Mouse (Mus musculus) limb, embryonic 13.5 days (tissue): ENCODE measurements around the gene Pdlim1. TPM values are rescaled to one million over a fixed set of nuclear protein-coding genes. Genes with fewer than 3 reads are reported as not detected.
"Not testable (repeated sequence)": the region's sequence is repeated elsewhere in the genome, so short reads cannot be mapped to it uniquely, and the experiment has no call there.

Experiments
- ATAC-seq: fragments of 200-750 bp; cut with Nextera tagmentation; 2 replicates; pipeline ENCODE4 v1.8.0; 2017; ENCODE audit warnings: low read depth, moderate number of reproducible peaks, moderate TSS enrichment; ENCODE audit not compliant: low FRiP score
- H3K27ac ChIP-seq: fragments of 300-500 bp; sonication (generic); 2 replicates; pipeline ENCODE4 v1.5.1; 2015; ENCODE audit warnings: inconsistent platforms, mild to moderate bottlenecking, moderate library complexity
- H3K27me3 ChIP-seq: fragments of 300-500 bp; sonication (generic); 2 replicates; pipeline ENCODE4 v1.6.1; 2015; ENCODE audit warnings: mild to moderate bottlenecking, inconsistent platforms
- H3K36me3 ChIP-seq: fragments of 300-500 bp; sonication (generic); 2 replicates; pipeline ENCODE4 v1.6.1; 2015; ENCODE audit warnings: inconsistent platforms, mild to moderate bottlenecking, moderate library complexity
- H3K4me1 ChIP-seq: fragments of 300-500 bp; sonication (generic); 2 replicates; pipeline ENCODE4 v1.6.1; 2015; ENCODE audit warnings: inconsistent platforms
- H3K4me2 ChIP-seq: fragments of 300-500 bp; sonication (generic); replicated peaks from 2 replicates; pipeline ENCODE4 v1.6.1; 2015; ENCODE audit warnings: inconsistent platforms, mild to moderate bottlenecking, moderate library complexity
- H3K4me3 ChIP-seq: fragments of 300-500 bp; sonication (generic); 2 replicates; pipeline ENCODE4 v1.5.1; 2015; ENCODE audit warnings: moderate library complexity, mild to moderate bottlenecking, inconsistent platforms
- H3K9ac ChIP-seq: fragments of 300-500 bp; sonication (generic); 2 replicates; pipeline ENCODE4 v1.6.1; 2015; ENCODE audit warnings: mild to moderate bottlenecking, inconsistent platforms
- H3K9me3 ChIP-seq: fragments of 300-500 bp; sonication (generic); 2 replicates; pipeline ENCODE4 v1.6.1; 2016; ENCODE audit warnings: inconsistent platforms
- WGBS: fragments of 180-500 bp; shearing (Covaris S2); methylation state at CpG from one replicate; pipeline ENCODE4 v1.1.7; 2015; 5-methylcytosine and 5-hydroxymethylcytosine counted together
- polyA plus RNA-seq: library from polyadenylated mRNA; unstranded; fragments of >200 nt; fragmentation: Nextera tagmentation; extraction: Ambion mirVana; gene quantifications from 2 replicates; pipeline ENCODE4 v1.2.1, GENCODE M21; 2015

The Pdlim1 gene
- polyA plus RNA-seq, 1 experiment from 2014 or later = 125 TPM

DNA sequence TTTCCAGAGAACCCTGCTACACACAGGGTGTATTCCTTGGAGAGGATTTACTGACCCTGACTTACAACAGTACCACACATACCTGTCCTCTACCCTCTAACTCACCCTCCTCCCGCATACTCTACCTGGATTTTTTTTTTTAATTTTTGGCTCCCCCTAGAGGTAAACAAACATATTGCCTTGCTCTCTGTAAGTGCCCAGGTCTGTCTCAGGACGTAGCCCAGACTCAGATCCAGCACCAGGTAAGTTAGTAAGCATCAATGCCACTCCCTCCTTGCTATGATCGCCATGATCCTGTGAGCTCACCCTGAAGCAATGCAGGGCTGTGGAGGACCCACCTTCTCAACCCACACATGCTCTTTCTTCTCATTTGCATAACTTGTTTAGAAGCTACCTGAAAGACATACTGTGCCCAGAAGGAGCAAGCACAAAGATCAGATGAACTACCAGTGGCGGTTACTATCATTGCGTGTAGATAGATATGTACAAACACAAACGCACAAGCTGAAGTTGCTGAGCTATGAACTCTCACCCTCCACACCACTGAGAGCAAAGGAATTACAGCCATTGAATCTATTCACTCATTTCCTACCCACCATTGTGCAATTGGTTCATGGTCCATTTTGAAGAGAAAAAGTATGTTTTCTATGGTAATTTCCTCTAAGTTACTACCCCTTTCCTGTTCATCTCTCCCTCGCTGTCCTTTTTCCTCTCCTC, 39.7 kb downstream of the Pdlim1 start:
- H3K9me3 ChIP-seq = no peaks in the 10 kb centered on the region
- no peaks in the 10 kb centered on the region for H3K36me3 ChIP-seq
- no peaks in the 10 kb centered on the region for H3K27me3 ChIP-seq
- H3K4me2 ChIP-seq = no peak overlapping the region
- ATAC-seq = no peak
- WGBS = 76% methylated on average over 7 of the region's 7 CpGs
- H3K27ac ChIP-seq = no peak overlapping the region
- H3K4me1 ChIP-seq = no peaks in the 10 kb centered on the region
- no peak overlapping the region for H3K4me3 ChIP-seq
- no peak overlapping the region for H3K9ac ChIP-seq

DNA sequence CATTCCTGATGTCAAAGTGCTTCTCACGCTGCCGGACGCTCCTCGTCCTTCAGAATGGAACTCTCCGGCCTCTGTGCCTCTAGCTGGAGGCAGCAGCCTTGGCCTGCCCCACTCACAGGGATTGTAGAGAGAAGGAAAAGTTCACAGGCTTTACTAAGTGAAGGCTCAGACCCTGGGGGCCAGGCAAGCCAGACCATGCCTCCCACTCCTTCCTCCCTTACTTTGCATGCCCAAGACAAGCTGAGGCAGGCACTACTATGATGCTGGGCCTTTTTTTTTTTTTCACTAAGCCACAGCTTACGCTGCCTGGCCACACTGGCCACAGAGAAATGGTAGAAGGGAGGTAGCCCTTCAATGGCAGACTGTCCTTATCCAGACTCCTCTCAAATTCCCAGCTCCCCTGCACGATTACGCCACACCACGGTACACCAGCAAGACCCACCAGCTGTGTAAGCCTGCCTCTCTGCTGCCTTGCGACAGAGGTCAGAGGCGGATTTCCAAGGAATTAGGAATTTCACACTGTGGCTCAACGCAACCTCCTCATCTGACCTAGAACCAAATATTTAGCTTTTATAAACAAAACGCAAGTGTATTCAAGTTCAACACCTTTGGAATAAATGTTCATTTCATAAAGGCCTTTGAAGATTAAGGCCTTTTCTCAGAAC, 40.4 kb downstream of the Pdlim1 start:
- WGBS = 77% methylated on average over 13 of the region's 13 CpGs
- H3K27me3 ChIP-seq = no peaks in the 10 kb centered on the region
- H3K4me2 ChIP-seq = no peak overlapping the region
- no peaks in the 10 kb centered on the region for H3K4me1 ChIP-seq
- no peak for ATAC-seq
- H3K9me3 ChIP-seq = no peaks in the 10 kb centered on the region
- no peaks in the 10 kb centered on the region for H3K36me3 ChIP-seq
- H3K27ac ChIP-seq = no peak overlapping the region
- no peak overlapping the region for H3K9ac ChIP-seq
- no peak overlapping the region for H3K4me3 ChIP-seq

DNA sequence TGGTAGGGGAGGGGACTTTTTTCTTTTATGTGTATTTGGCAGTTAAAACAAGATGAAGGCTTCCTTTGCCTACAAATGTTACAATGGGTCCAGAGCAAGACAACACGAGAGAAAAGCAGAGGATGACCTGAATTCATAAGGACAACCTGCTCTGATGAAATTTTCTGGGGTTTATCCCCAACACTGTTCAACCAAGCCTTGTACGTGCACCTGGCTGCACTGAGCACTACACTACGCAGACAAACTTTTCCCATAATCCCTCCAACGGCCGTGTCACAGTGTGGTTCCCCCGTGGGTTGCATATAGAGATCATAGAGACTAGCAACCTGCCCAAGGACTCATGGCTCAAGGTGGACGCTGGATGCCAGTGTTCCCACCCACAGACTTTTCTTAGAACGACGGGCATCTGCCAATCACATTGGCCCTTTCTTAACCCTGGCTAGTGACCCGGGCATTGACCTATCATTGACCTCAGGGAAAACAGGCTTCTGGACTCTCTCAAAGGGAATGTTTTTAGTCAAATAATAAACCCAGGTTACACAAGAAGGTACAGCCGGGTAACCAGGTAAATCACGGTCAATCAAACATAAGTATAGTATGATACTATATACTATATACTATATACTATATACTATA, 45.0 kb downstream of the Pdlim1 start:
- no peak overlapping the region for H3K4me3 ChIP-seq
- H3K9ac ChIP-seq = no peak overlapping the region
- no peaks in the 10 kb centered on the region for H3K9me3 ChIP-seq
- H3K36me3 ChIP-seq = no peaks in the 10 kb centered on the region
- no peaks in the 10 kb centered on the region for H3K4me1 ChIP-seq
- no peaks in the 10 kb centered on the region for H3K27me3 ChIP-seq
- no peak overlapping the region for H3K4me2 ChIP-seq
- 85% methylated on average over 12 of the region's 12 CpGs for WGBS
- H3K27ac ChIP-seq = no peak overlapping the region
- ATAC-seq = no peak

DNA sequence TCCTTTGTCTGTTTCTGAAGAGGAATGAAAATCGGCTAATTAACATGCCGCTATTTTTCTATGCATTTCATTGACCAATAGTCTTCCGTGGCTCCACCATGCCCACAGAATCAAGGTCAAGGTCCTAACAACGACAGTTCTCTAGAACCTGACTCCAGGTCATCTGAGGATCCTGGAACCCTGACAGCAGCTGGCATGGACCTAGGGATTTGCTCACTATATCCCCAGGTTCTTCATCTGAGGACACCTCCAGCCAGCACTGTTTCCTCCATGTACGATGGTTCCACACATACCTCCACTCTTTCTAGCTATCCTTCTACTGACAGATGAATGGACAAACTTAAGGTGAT, 45.9 kb downstream of the Pdlim1 start:
- H3K27ac ChIP-seq = no peak overlapping the region
- 67% methylated on average over 5 of the region's 5 CpGs for WGBS
- no peak overlapping the region for H3K4me2 ChIP-seq
- H3K27me3 ChIP-seq = no peaks in the 10 kb centered on the region
- no peak overlapping the region for H3K4me3 ChIP-seq
- H3K9ac ChIP-seq = no peak overlapping the region
- H3K9me3 ChIP-seq = no peaks in the 10 kb centered on the region
- no peak for ATAC-seq
- H3K4me1 ChIP-seq = no peaks in the 10 kb centered on the region
- H3K36me3 ChIP-seq = no peaks in the 10 kb centered on the region

DNA sequence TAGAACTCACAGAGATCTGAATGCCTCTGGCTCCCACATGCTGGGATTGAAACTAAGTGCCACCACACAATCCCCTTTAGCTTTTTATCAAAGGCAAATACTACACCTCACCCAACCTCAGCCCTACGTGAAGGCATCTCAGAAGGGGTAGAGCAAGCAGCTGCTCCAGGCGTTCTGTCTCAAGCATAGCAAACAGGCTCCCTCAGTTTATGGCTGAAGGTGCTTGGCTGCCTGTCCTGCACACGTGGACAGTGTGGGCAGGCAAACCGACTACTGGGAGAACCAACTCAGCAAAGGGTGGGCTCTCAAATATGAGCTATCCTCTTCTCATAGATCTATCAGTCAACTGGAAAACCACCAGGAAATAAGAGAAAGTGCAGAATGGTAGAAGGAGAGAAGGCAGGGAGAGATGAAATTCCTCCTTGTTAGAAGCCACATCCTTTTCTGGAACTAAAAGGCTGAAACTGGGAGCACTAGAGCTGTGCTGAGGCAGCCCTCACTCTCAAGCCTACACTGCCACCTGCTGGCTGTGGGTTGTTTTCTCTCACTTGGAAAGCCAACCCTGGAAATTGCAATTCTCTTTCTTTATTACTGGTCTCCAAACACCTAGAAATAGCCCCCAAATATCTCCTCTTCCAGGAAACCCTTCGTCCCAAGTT, 46.4 kb downstream of the Pdlim1 start:
- WGBS = 69% methylated on average over 5 of the region's 5 CpGs

DNA sequence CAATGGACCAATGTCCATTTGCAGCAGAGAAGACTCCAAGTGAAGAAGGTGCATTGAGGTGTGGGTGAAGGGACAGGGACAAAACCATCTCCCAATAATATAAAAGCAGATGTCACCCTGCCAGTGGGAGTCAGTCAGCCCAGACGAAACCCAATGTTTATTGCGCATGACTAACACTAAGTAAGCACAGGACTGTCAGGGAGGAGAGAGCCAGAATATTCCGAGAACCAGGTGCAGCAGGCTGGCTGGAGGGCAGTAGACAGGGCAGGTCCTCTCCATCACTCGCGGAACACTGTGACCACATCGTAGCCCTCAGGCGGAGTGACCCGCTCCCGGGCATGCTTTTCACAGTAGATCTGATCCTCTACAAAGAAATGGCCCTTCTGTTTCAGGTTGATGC, 49.3 kb downstream of the Pdlim1 start:
- H3K27ac ChIP-seq, H3K36me3 ChIP-seq, H3K4me1 ChIP-seq, ATAC-seq, H3K4me2 ChIP-seq, H3K27me3 ChIP-seq, H3K9ac ChIP-seq, H3K9me3 ChIP-seq, H3K4me3 ChIP-seq: not testable (repeated sequence)
- 93% methylated on average over 9 of the region's 9 CpGs for WGBS

More for the DNA sequence above, 46.4 kb downstream of the Pdlim1 start:
- no peaks in the 10 kb centered on the region for H3K36me3 ChIP-seq
- no peak overlapping the region for H3K4me2 ChIP-seq
- H3K4me3 ChIP-seq = no peak overlapping the region
- no peaks in the 10 kb centered on the region for H3K27me3 ChIP-seq
- H3K9ac ChIP-seq = no peak overlapping the region
- H3K9me3 ChIP-seq = no peaks in the 10 kb centered on the region
- no peaks in the 10 kb centered on the region for H3K4me1 ChIP-seq
- no peak overlapping the region for H3K27ac ChIP-seq
- no peak for ATAC-seq

DNA sequence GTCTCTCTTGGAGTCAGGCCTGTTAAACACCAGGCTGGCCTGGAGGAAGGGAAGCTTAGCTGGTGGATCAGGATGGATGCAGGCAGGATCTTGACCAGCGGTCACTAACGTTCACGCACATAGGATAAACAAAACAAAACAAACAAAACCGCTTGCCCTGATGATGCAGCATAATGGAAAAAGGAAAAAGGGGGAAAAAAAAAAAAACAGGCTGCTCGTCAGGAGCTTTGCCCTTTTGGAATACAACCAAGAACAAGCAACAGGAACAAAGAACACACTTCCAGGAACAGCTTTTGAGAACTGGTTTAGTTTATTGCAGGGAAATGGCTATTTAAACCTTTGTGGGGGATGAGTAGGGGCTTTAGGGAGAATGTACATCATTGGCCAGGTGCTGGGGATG, 50.8 kb downstream of the Pdlim1 start:
- ATAC-seq = no peak
- H3K9me3 ChIP-seq = no peaks in the 10 kb centered on the region
- H3K27ac ChIP-seq = no peak overlapping the region
- no peaks in the 10 kb centered on the region for H3K36me3 ChIP-seq
- H3K4me3 ChIP-seq = no peak overlapping the region
- H3K4me2 ChIP-seq = no peak overlapping the region
- no peaks in the 10 kb centered on the region for H3K27me3 ChIP-seq
- WGBS = 77% methylated on average over 5 of the region's 5 CpGs
- H3K4me1 ChIP-seq = no peaks in the 10 kb centered on the region
- H3K9ac ChIP-seq = no peak overlapping the region

DNA sequence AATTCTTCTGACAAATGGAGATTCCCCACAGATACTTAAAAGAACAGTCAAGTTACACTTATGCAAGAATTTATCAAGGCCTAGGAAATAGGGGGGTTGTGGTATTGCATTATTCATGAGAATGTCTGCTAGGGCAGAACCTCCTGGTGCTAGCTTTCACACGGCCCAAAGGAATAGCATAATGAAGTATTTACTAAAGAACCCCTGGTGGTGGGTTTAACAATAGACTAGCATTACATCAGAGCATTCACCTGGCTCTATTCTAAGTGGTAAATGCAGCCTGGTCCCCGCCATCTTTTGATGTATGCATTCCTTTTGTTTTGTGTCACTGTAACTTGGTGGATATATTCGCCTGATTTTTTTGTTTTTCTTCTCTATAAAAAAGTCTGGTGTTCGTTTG, 68.7 kb downstream of the Pdlim1 start:
- WGBS = 73% methylated on average over 4 of the region's 4 CpGs
- H3K9me3 ChIP-seq, H3K27me3 ChIP-seq: not testable (repeated sequence)

DNA sequence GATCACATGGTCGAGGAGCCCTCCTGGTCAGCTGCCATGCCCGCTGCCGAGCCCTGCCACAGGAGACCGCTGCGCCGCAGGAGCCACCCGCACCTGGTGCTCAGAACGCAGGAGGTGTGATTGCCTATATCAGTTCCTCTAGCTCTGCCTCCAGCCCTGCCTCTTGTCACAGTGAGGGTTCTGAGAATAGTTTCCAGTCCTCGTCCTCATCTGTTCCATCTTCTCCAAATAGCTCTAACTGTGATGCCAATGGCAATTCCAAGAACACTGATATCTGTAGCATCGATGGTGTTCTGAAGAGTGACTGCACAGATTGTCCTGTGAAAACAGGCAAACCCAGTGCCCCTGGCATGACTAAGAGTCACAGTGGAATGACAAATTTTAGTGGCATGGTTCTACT, 81.0 kb downstream of the Pdlim1 start:
- Histone ChIP-seq H3K9ac (no peak overlapping the region), H3K36me3 (no peaks in the 10 kb centered on the region)
- WGBS = 95% methylated on average over 10 of the region's 10 CpGs

More for the DNA sequence above, 68.7 kb downstream of the Pdlim1 start:
- not testable (repeated sequence) for ATAC-seq, H3K4me1 ChIP-seq, H3K4me2 ChIP-seq, H3K4me3 ChIP-seq, H3K36me3 ChIP-seq, H3K27ac ChIP-seq, H3K9ac ChIP-seq

DNA sequence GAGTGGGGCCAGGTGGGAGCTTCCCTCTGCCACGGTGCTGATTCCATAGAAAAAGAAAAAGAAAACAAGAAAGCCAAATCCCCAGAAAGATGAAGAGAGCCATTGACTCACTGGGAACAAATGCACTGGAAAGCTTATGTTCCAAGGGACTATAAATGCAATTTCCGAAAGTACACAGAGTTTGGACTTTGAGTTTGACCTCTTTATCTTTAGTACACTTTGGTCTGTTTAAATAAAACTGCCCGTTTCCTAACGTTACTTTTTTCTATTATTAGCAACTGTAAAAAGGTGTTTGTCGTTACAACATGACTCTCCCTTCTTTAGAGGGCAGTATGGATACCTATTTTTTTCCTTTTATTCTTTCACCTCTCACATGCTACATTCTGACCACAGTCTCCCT, 84.5 kb downstream of the Pdlim1 start, which contains the start of gene Cyp2c70:
Cyp2c70 (minus strand) TSS at position 174 of the 400 bp plus-strand sequence.
- Histone ChIP-seq H3K9me3 (no peaks in the 10 kb centered on the region), H3K4me1 (no peaks in the 10 kb centered on the region), H3K27ac (no peak within 1 kb of the TSS), H3K36me3 (no peaks in the 10 kb centered on the region), H3K9ac (no peak within 1 kb of the TSS), H3K4me2 (no peak within 1 kb of the TSS), H3K27me3 (no peaks in the 10 kb centered on the region), H3K4me3 (no peak within 1 kb of the TSS)
- WGBS = 72% methylated on average over 5 of the region's 5 CpGs
- ATAC-seq = no peak

More for the DNA sequence above, 81.0 kb downstream of the Pdlim1 start:
- Histone ChIP-seq H3K9me3 (no peaks in the 10 kb centered on the region), H3K4me3 (no peak overlapping the region), H3K27ac (no peak overlapping the region), H3K27me3 (no peaks in the 10 kb centered on the region), H3K4me2 (no peak overlapping the region), H3K4me1 (no peaks in the 10 kb centered on the region)
- no peak for ATAC-seq

DNA sequence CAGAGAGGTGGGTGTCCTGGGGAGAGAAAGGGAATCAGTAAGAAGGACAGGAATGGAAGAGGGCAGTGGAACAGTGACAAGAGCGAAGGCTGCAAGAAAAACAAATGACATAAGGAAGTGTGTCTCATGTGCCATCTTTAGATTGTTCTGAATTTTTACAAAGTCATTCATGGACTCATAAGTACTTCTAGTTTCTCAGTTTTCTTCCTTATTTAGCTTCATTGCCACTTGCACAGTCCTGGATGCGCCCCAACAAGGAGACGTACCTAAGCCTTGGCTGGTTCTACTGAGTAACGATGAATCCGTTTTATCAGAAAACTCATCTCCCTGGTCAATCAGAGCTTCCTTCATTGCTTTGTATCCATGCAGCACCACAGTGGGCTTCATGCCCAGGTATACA, 88.0 kb downstream of the Pdlim1 start:
- no peak overlapping the region for H3K9ac ChIP-seq
- H3K4me3 ChIP-seq = no peak overlapping the region
- 89% methylated on average over 5 of the region's 5 CpGs for WGBS
- H3K4me1 ChIP-seq = no peaks in the 10 kb centered on the region
- no peak for ATAC-seq
- no peaks in the 10 kb centered on the region for H3K36me3 ChIP-seq
- no peak overlapping the region for H3K27ac ChIP-seq
- no peaks in the 10 kb centered on the region for H3K9me3 ChIP-seq
- H3K27me3 ChIP-seq = no peaks in the 10 kb centered on the region
- H3K4me2 ChIP-seq = no peak overlapping the region

DNA sequence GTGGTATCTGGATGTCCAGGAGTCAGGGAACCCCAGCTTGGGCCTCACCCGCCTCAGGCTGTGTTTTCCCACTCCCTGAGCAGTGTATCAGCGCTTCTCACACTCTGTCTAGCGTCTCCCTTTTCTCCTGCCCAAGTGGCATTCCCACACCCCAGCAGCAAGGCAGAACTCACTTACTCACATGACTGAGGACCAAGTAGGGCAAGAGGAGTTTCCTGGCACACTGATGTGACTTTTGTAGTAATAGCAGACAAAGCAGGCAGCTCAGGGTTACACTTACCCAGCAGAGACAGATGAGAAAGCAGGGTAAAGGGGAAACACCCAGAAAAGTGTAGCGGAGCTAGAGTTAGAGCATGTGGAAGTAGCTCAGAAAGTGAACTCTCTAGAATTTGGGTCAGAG, 93.3 kb downstream of the Pdlim1 start:
- Histone ChIP-seq H3K4me2 (no peak overlapping the region), H3K36me3 (no peaks in the 10 kb centered on the region), H3K27ac (no peak overlapping the region), H3K4me1 (no peaks in the 10 kb centered on the region), H3K4me3 (no peak overlapping the region), H3K9me3 (no peaks in the 10 kb centered on the region), H3K9ac (no peak overlapping the region), H3K27me3 (no peaks in the 10 kb centered on the region)
- no peak for ATAC-seq
- WGBS = 81% methylated on average over 4 of the region's 4 CpGs
